Mouse (Mus musculus): ENCODE results near the gene Omp. TPM values are rescaled to one million over a fixed set of nuclear protein-coding genes. Genes with fewer than 3 reads are reported as not detected.

Omp gene
- polyA plus RNA-seq, 1 experiment from 2014 or later: 0.25 TPM

DNA sequence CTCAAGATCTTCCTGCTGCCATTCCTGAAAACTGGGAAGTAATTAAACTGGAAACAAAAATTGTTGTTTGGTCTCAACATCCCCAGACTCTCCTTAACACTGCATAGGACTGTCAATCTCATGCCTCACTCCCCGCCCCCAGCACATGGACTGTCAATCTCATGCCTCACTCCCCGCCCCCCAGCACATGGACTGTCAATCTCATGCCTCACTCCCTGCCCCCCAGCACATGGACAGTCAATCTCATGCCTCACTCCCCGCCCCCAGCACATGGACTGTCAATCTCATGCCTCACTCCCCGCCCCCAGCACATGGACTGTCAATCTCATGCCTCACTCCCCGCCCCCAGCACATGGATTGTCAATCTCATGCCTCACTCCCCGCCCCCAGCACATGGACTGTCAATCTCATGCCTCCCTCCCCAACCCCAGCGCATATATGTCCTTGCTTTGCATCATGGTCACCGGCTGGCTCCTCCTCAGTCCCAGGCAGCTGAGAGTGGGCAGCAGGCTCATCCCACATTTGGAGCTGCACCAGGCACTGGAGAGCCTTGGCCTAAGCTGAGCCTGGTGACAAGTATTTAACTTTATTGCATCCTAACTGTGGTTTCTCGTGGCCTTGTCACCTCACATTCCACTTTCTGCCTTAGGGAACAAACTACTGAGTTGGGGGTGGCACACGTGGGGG, 3.6 kb upstream of the Omp start:
- 74% methylated on average over 10 of the region's 10 CpGs for WGBS
- Histone ChIP-seq H3K4me2 (ENCODE audit: low read depth, low read length) (no peak overlapping the region), H3K9me3 (ENCODE audit: control insufficient read depth, low read length) (no peaks in the 10 kb centered on the region), H3K9ac (ENCODE audit: low read length) (no peak overlapping the region), H3K27ac (ENCODE audit: low read length) (no peak overlapping the region), H3K4me1 (replicated peaks; ENCODE audit: control insufficient read depth, insufficient read depth, low read length) (no peaks in the 10 kb centered on the region), H3K36me3 (ENCODE audit: control insufficient read depth, insufficient read depth, low read length) (no peaks in the 10 kb centered on the region), H3K27me3 (ENCODE audit: control insufficient read depth, insufficient read depth, low read depth, low read length) (no peaks in the 10 kb centered on the region), H3K4me3 (ENCODE audit: low read length) (no peak overlapping the region)
- ATAC-seq (ENCODE audit: low read depth): no peak

DNA sequence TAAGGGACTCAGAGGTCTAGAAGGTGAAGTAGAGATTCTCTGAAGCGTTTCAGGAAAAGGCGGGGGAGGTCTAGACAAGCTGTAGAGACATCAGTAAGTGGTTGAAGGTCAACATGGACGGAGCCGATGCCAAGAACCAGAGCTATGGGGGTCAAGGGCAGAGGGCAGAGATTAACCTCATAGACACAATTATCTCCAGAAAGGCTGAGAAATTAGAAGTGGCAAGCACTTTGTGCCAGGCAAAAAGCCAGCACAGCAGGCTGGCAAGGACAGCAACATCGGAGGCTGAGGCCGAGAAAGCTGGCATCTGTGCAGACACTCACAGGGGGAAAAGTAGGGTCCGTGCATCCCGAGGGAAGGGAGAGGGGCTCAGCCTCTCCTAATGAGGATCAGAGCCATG, 2.5 kb upstream of the Omp start:
- Histone ChIP-seq H3K27me3 (ENCODE audit: control insufficient read depth, insufficient read depth, low read depth, low read length) (no peaks in the 10 kb centered on the region), H3K9ac (ENCODE audit: low read length) (no peak overlapping the region), H3K36me3 (ENCODE audit: control insufficient read depth, insufficient read depth, low read length) (no peaks in the 10 kb centered on the region), H3K27ac (ENCODE audit: low read length) (no peak overlapping the region), H3K9me3 (ENCODE audit: control insufficient read depth, low read length) (no peaks in the 10 kb centered on the region), H3K4me2 (ENCODE audit: low read depth, low read length) (no peak overlapping the region), H3K4me1 (replicated peaks; ENCODE audit: control insufficient read depth, insufficient read depth, low read length) (no peaks in the 10 kb centered on the region), H3K4me3 (ENCODE audit: low read length) (no peak overlapping the region)
- 69% methylated on average over 8 of the region's 8 CpGs for WGBS
- ATAC-seq (ENCODE audit: low read depth): no peak

DNA sequence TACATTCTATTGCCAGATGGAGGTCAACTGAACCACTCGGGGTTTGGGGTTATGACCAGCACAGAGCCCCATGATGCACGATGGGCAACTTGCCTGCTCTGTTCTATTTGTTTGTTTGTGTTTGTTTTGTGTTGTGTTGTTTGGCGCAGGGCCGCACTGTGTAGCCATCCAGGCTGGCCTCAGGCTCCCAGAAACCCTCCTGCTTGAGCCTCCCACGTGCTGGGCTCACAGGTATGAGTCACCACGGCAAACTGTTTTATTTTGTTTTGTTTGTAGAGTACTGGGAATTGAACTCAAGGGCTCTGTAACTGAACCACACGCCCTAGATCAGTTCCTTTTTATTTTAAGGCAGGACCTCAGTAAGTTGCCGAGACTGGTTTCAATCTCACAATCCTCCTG, 1.1 kb upstream of the Omp start:
- no peak overlapping the region for H3K9ac ChIP-seq (ENCODE audit: low read length)
- no peak for ATAC-seq (ENCODE audit: low read depth)
- H3K36me3 ChIP-seq (ENCODE audit: control insufficient read depth, insufficient read depth, low read length): no peaks in the 10 kb centered on the region
- no peak overlapping the region for H3K27ac ChIP-seq (ENCODE audit: low read length)
- H3K9me3 ChIP-seq (ENCODE audit: control insufficient read depth, low read length): no peaks in the 10 kb centered on the region
- H3K4me3 ChIP-seq (ENCODE audit: low read length): no peak overlapping the region
- 57% methylated on average over 8 of the region's 8 CpGs for WGBS
- H3K4me2 ChIP-seq (ENCODE audit: low read depth, low read length): no peak overlapping the region
- no peaks in the 10 kb centered on the region for H3K4me1 ChIP-seq (replicated peaks; ENCODE audit: control insufficient read depth, insufficient read depth, low read length)
- H3K27me3 ChIP-seq (ENCODE audit: control insufficient read depth, insufficient read depth, low read depth, low read length): no peaks in the 10 kb centered on the region

DNA sequence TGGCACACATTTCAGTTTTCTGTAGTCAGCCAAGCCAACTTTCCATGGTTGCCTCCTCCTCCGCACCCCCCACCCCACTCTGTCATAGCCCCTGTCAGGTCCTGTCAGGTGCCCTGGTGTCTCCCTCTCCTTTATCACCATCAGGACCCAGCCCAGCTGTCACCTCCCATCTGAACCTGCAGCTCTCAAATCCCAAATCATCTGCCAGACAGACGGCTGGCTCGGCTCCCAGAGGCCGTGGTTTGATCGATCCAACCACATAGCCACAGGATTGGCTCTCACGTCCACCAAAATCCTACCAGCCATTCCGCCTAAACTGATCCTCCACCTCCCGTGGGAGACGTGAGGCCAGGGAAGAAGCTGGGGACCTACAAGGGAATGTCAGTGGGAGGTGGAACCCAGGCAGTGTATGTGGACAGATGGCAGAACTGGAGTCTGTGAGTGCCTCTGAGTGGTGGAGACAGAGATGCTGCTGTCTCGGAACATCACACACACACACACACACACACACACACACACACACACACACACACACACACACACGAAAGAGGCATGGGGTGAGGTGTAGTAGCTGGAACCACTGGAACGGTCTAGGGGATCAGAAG, 642 bp upstream of the Omp start:
- 74% methylated on average over 11 of the region's 12 CpGs for WGBS
- H3K27me3 ChIP-seq (ENCODE audit: control insufficient read depth, insufficient read depth, low read depth, low read length): no peaks in the 10 kb centered on the region
- H3K4me2 ChIP-seq (ENCODE audit: low read depth, low read length): no peak overlapping the region
- no peaks in the 10 kb centered on the region for H3K36me3 ChIP-seq (ENCODE audit: control insufficient read depth, insufficient read depth, low read length)
- H3K9me3 ChIP-seq (ENCODE audit: control insufficient read depth, low read length): no peaks in the 10 kb centered on the region
- ATAC-seq (ENCODE audit: low read depth): no peak
- H3K27ac ChIP-seq (ENCODE audit: low read length): no peak overlapping the region
- no peaks in the 10 kb centered on the region for H3K4me1 ChIP-seq (replicated peaks; ENCODE audit: control insufficient read depth, insufficient read depth, low read length)
- H3K4me3 ChIP-seq (ENCODE audit: low read length): no peak overlapping the region
- no peak overlapping the region for H3K9ac ChIP-seq (ENCODE audit: low read length)

DNA sequence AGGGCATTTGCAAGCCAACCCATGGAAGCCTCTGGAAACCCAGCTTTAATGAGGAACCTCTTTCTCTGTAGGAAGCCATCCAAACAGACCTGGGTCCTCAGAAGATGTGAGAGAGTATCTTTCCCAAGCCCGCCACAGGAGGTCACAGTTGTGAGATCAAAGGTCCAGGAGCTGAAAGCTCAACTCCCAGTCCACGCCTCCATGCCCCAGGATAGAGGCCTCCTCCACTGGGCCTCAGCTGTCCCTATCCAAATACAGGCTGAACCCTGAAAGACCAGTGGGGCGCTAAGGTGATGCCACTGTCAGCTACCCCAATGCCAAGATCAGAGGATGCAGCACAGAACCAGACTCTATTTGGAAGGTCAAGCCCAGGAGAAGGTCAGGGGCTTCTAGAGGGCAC, 2.7 kb downstream of the Omp start:
- H3K9me3 ChIP-seq (ENCODE audit: control insufficient read depth, low read length): no peaks in the 10 kb centered on the region
- no peak for ATAC-seq (ENCODE audit: low read depth)
- no peaks in the 10 kb centered on the region for H3K4me1 ChIP-seq (replicated peaks; ENCODE audit: control insufficient read depth, insufficient read depth, low read length)
- no peak overlapping the region for H3K4me2 ChIP-seq (ENCODE audit: low read depth, low read length)
- H3K27me3 ChIP-seq (ENCODE audit: control insufficient read depth, insufficient read depth, low read depth, low read length): no peaks in the 10 kb centered on the region
- H3K4me3 ChIP-seq (ENCODE audit: low read length): no peak overlapping the region
- no peaks in the 10 kb centered on the region for H3K36me3 ChIP-seq (ENCODE audit: control insufficient read depth, insufficient read depth, low read length)
- WGBS: 72% methylated on average over 3 of the region's 3 CpGs
- no peak overlapping the region for H3K27ac ChIP-seq (ENCODE audit: low read length)
- H3K9ac ChIP-seq (ENCODE audit: low read length): no peak overlapping the region

DNA sequence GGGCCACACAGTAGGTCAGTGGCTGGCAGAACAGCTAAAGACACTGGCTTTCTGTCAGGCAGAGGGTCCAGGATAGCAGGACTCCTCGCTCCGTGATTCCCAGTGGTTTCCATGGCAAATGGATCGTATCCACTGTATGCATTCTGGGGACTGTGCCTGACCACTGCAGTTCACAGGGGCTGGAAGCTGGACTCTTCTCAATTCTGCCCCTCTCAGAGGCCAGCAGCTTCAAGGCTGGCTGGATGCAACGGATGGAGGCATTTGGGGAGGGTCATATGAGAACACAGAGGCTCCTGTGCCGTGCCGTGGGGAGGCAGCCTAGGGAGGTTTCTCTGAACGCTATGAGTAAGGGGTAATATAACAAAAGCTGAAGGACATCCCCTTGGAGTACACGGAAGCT, 3.1 kb downstream of the Omp start:
- Histone ChIP-seq H3K9ac (ENCODE audit: low read length) (no peak overlapping the region), H3K9me3 (ENCODE audit: control insufficient read depth, low read length) (no peaks in the 10 kb centered on the region), H3K27me3 (ENCODE audit: control insufficient read depth, insufficient read depth, low read depth, low read length) (no peaks in the 10 kb centered on the region), H3K36me3 (ENCODE audit: control insufficient read depth, insufficient read depth, low read length) (no peaks in the 10 kb centered on the region), H3K4me1 (replicated peaks; ENCODE audit: control insufficient read depth, insufficient read depth, low read length) (no peaks in the 10 kb centered on the region), H3K4me2 (ENCODE audit: low read depth, low read length) (no peak overlapping the region), H3K4me3 (ENCODE audit: low read length) (no peak overlapping the region), H3K27ac (ENCODE audit: low read length) (no peak overlapping the region)
- no peak for ATAC-seq (ENCODE audit: low read depth)
- 55% methylated on average over 8 of the region's 8 CpGs for WGBS

DNA sequence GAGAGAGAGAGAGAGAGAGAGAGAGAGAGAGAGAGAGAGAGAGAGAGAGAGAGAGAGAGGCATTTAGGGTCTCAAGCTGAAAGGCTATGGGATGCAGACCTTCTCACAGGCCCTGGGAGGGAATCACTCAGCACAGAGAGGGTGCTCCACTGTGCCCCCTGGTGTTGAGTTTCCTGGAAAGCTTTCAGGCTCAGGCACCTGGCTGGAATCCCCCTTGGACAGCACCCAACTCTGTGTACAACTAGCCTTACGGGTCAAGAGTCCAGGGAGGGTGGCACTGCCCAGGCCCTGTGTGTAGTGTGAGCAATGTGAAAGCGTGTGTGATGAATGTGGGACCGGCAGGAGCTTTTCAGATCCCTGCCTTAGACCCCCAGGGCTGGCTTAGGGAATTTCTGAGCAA, 4.1 kb downstream of the Omp start:
- no peak for ATAC-seq (ENCODE audit: low read depth)
- Histone ChIP-seq H3K4me3 (ENCODE audit: low read length) (no peak overlapping the region), H3K27me3 (ENCODE audit: control insufficient read depth, insufficient read depth, low read depth, low read length) (no peaks in the 10 kb centered on the region), H3K9me3 (ENCODE audit: control insufficient read depth, low read length) (no peaks in the 10 kb centered on the region), H3K36me3 (ENCODE audit: control insufficient read depth, insufficient read depth, low read length) (no peaks in the 10 kb centered on the region), H3K4me1 (replicated peaks; ENCODE audit: control insufficient read depth, insufficient read depth, low read length) (no peaks in the 10 kb centered on the region), H3K27ac (ENCODE audit: low read length) (no peak overlapping the region), H3K9ac (ENCODE audit: low read length) (no peak overlapping the region), H3K4me2 (ENCODE audit: low read depth, low read length) (no peak overlapping the region)
- WGBS: 53% methylated on average over 3 of the region's 3 CpGs

DNA sequence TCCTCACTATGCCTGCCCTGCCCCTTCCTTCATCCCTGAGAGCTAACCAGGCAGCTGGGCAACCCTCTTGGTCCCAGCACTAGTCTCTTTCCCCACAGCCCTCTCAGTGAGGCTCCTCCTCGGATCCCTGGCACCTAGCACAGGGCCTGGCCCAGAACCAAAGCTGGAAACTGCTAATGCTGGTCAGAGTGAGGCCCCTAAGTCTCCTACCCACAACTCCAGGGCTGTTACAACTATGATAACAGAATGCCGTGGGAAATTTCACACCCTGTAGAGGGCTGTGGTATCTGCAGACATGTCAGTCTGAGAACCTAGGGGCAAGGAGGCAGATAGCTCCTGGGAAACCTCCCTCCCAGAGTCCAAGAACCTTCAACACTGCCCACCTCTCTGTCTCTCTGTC, 4.7 kb downstream of the Omp start:
- no peak overlapping the region for H3K9ac ChIP-seq (ENCODE audit: low read length)
- H3K36me3 ChIP-seq (ENCODE audit: control insufficient read depth, insufficient read depth, low read length): no peaks in the 10 kb centered on the region
- no peak overlapping the region for H3K4me3 ChIP-seq (ENCODE audit: low read length)
- no peak overlapping the region for H3K4me2 ChIP-seq (ENCODE audit: low read depth, low read length)
- no peaks in the 10 kb centered on the region for H3K9me3 ChIP-seq (ENCODE audit: control insufficient read depth, low read length)
- H3K27ac ChIP-seq (ENCODE audit: low read length): no peak overlapping the region
- 21% methylated on average over 2 of the region's 2 CpGs for whole genome bisulfite sequencing
- H3K27me3 ChIP-seq (ENCODE audit: control insufficient read depth, insufficient read depth, low read depth, low read length): no peaks in the 10 kb centered on the region
- no peaks in the 10 kb centered on the region for H3K4me1 ChIP-seq (replicated peaks; ENCODE audit: control insufficient read depth, insufficient read depth, low read length)
- no peak for ATAC-seq (ENCODE audit: low read depth)

DNA sequence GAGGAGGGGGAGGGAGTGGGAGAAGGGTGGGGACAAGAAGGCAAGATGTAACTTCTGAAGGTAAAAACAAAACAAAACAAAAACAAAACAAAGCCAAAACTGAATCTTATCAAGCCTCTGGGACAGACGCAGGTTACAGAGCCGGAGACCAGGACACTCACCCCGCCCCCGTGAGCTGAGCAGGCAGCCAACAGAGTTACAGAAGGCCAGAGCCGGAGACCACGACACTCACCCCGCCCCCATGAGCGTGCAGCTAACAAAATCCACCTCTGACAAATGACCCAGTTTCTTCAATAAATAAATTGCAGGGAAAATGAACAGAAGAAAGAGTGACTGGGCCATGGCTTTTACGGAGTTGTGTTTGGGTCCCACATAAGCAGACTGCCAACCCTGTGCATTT, 6.1 kb downstream of the Omp start:
- ATAC-seq (ENCODE audit: low read depth): no peak
- H3K9me3 ChIP-seq (ENCODE audit: control insufficient read depth, low read length): no peaks in the 10 kb centered on the region
- no peaks in the 10 kb centered on the region for H3K4me1 ChIP-seq (replicated peaks; ENCODE audit: control insufficient read depth, insufficient read depth, low read length)
- no peaks in the 10 kb centered on the region for H3K27me3 ChIP-seq (ENCODE audit: control insufficient read depth, insufficient read depth, low read depth, low read length)
- no peak overlapping the region for H3K4me2 ChIP-seq (ENCODE audit: low read depth, low read length)
- H3K9ac ChIP-seq (ENCODE audit: low read length): no peak overlapping the region
- no peak overlapping the region for H3K27ac ChIP-seq (ENCODE audit: low read length)
- no peaks in the 10 kb centered on the region for H3K36me3 ChIP-seq (ENCODE audit: control insufficient read depth, insufficient read depth, low read length)
- H3K4me3 ChIP-seq (ENCODE audit: low read length): no peak overlapping the region
- 19% methylated on average over 9 of the region's 9 CpGs for WGBS

Measured in lung, embryonic 16.5 days (tissue).